Mouse (Mus musculus) heart, embryonic 16.5 days (tissue): Measurements from ENCODE around the gene Gm5788. TPM values are rescaled to one million over a fixed set of nuclear protein-coding genes. Genes with fewer than 3 reads are reported as not detected.
"Not testable (repeated sequence)": the region's sequence is repeated elsewhere in the genome, so short reads cannot be mapped to it uniquely, and the experiment has no call there.

Source experiments
- ATAC-seq: fragments of 200-750 bp; cut with Nextera tagmentation; replicated peaks from 2 replicates; pipeline ENCODE4 v1.8.0; 2017; ENCODE audit warnings: moderate number of reproducible peaks; ENCODE audit not compliant: insufficient read depth, low FRiP score; ENCODE audit errors: extremely low read depth
- H3K27ac ChIP-seq: fragments of 300-500 bp; sonication (generic); 2 replicates; pipeline ENCODE4 v1.5.1; 2014; ENCODE audit warnings: mild to moderate bottlenecking, low read length, control low read depth, moderate library complexity
- H3K27me3 ChIP-seq: fragments of 300-500 bp; sonication (generic); 2 replicates; pipeline ENCODE4 v1.6.1; 2014; ENCODE audit warnings: low read length, mixed read lengths; ENCODE audit not compliant: control insufficient read depth, insufficient read depth
- H3K36me3 ChIP-seq: fragments of 300-500 bp; sonication (generic); 2 replicates; pipeline ENCODE4 v1.6.1; 2014; ENCODE audit not compliant: control insufficient read depth, insufficient read depth
- H3K4me1 ChIP-seq: fragments of 300-500 bp; sonication (generic); 2 replicates; pipeline ENCODE4 v1.6.1; 2014; ENCODE audit warnings: low read length, mixed read lengths; ENCODE audit not compliant: control insufficient read depth, insufficient read depth
- H3K4me2 ChIP-seq: fragments of 300-500 bp; sonication (generic); 2 replicates; pipeline ENCODE4 v1.6.1; 2014; ENCODE audit warnings: low read depth, mild to moderate bottlenecking, control low read depth, low read length
- H3K4me3 ChIP-seq: fragments of 300-500 bp; sonication (generic); 2 replicates; pipeline ENCODE4 v1.5.1; 2014; ENCODE audit warnings: mild to moderate bottlenecking, control low read depth, low read length
- H3K9ac ChIP-seq: fragments of 300-500 bp; sonication (generic); 2 replicates; pipeline ENCODE4 v1.6.1; 2014; ENCODE audit warnings: low read length, control low read depth
- H3K9me3 ChIP-seq: fragments of 300-500 bp; sonication (generic); replicated peaks from 2 replicates; pipeline ENCODE4 v1.6.1; 2016; ENCODE audit warnings: low read length; ENCODE audit not compliant: control insufficient read depth
- WGBS: fragments of 180-500 bp; shearing (Covaris S2); extraction: QIAGEN DNeasy Blood & Tissue Kit; methylation state at CpG from one replicate; pipeline ENCODE4 v1.1.7; 2014; 5-methylcytosine and 5-hydroxymethylcytosine counted together
- polyA plus RNA-seq: library from polyadenylated mRNA; unstranded; fragments of >200 nt; fragmentation: Nextera tagmentation; extraction: Ambion mirVana; gene quantifications from 2 replicates; pipeline ENCODE4 v1.2.1, GENCODE M21; 2015

The Gm5788 gene
- polyA plus RNA-seq = not detected in 2 replicates

DNA sequence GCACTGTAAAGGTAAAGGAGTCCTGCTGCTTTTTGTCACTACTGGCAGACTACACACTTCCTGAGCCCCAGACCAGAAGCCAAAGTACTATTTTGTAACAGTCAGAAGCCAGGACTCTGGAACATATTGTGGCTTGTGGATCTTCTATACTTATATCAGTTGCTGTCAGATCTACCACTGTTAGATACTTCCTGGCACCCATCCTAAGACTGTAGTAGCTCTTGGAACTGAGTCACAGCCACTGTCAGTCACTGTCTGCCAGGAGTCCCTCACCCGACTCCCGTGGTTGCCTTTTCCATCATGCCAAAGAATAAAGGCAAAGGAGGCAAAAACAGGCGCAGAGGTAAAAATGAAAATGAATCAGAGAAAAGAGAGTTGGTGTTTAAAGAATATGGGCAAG is at the start of gene Gm5788:
TSS of gene Gm5788 (plus strand) at position 301 of the 400 bp plus-strand sequence.
- not testable (repeated sequence) for H3K27me3 ChIP-seq, H3K27ac ChIP-seq, ATAC-seq, H3K36me3 ChIP-seq, H3K4me3 ChIP-seq, H3K9me3 ChIP-seq, H3K9ac ChIP-seq, H3K4me1 ChIP-seq, H3K4me2 ChIP-seq
- 79% methylated on average over 3 of the region's 3 CpGs for whole genome bisulfite sequencing

DNA sequence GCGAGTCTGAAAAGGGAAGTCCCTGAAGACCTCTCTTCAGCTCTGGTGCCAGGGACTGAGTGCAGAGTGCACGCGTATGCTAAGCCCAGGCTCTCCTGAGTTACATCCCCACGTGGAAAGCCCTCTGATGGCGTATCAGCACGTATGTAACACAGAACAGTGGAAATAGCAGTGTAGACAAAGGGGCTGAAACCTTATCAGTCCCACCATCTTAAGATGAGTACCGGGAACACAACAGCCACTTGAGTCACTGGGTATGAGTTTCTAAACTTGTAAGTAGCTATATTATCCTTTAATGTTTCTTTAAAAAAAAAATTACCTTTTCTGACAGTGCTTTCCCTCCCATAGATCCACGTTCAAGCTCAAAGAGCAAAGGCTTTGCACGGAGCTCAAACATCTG is 45.1 kb upstream of the Gm5788 start:
- H3K9me3 ChIP-seq = no peaks in the 10 kb centered on the region
- ATAC-seq = no peak
- no peak overlapping the region for H3K27ac ChIP-seq
- 85% methylated on average over 9 of the region's 9 CpGs for WGBS
- H3K9ac ChIP-seq = no peak overlapping the region
- peaks cover 2% of the 10 kb centered on the region; the same call in 1 of the 2 replicates for H3K4me1 ChIP-seq
- H3K36me3 ChIP-seq = peaks cover 65% of the 10 kb centered on the region
- no peaks in the 10 kb centered on the region for H3K27me3 ChIP-seq
- no peak overlapping the region for H3K4me2 ChIP-seq
- no peak overlapping the region for H3K4me3 ChIP-seq

DNA sequence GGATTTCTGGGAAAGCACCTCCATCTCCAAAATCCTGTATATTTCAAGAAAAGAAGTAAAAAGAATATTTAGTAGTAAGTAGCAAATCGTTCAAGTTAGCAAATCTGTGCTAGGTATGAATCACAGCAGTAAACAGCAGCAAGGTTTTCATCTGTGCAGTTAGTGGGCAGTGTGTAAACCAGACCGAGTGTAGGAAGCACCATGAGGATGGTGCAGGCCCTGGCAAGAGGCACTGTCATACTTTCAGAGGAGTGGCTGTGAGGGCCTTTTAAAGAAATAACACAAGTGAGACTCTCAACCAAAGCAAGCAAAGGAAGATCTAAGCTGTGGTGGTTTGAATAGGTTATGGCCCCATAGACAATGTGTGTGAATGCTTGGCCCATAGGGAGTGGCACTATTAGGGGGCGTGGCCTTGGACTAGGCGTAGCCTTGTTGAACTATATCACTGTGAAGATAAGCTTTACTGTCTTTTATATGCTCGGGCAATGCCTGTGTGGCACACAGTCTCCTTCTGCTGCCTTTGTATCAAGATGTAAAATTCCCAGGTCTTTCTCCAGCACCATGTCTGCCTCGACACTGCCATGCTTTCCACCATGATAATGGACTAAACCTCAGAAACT is 29.7 kb upstream of the Gm5788 start:
- H3K4me1 ChIP-seq = no peaks in the 10 kb centered on the region
- H3K9me3 ChIP-seq = no peaks in the 10 kb centered on the region
- peaks cover 45% of the 10 kb centered on the region for H3K36me3 ChIP-seq
- no peaks in the 10 kb centered on the region for H3K27me3 ChIP-seq
- WGBS = 82% methylated on average over 6 of the region's 6 CpGs
- H3K27ac ChIP-seq = no peak overlapping the region
- H3K4me3 ChIP-seq = no peak overlapping the region
- no peak overlapping the region for H3K9ac ChIP-seq
- H3K4me2 ChIP-seq = no peak overlapping the region
- no peak; the same call in 1 of the 2 replicates for ATAC-seq

DNA sequence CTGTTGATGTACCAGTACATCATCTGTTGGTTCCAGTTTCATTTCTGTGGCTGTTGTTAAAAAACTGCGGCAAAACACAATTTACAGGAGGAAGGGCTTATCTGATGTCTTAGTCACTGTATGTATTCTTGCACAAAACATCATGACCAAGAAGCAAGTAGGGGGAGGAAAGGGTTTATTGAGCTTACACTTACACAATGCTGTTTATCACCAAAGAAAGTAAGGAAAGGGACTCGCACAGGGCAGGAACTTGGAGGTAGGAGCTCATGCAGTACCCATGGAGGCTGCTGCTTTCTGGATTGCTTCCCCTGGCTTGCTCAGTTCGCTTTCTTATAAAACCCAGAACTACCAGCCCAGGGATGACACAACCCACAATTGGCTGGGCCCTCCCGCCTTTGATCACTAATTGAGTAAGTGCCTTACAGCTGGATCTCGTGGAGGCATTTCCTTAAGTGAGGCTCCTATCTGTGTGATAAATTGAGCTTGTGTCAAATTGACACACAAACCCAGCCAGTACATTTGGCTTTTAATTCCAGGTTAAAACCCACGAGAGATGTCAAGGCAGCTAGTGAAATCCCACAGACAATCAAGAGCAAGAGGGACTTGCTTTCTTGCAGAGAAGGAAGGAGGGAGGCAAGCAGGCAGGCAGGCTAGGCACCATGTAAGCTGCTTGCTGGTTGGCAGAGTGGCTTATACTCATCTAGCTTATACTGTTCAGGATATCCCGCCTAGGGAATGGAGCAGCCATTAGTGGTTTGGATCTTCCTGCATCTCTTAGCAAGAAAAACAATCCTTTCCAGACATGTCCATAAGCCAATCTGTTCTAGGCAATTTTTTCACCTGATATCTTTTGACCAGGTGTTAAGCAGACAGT is 24.0 kb upstream of the Gm5788 start:
- H3K27me3 ChIP-seq = no peaks in the 10 kb centered on the region
- no peak overlapping the region for H3K27ac ChIP-seq
- no peaks in the 10 kb centered on the region for H3K9me3 ChIP-seq
- H3K9ac ChIP-seq = peak overlapping the region; percentile 96
- no peak for ATAC-seq
- peak overlapping the region; percentile 80 for H3K4me2 ChIP-seq
- H3K4me1 ChIP-seq = peaks cover 10% of the 10 kb centered on the region
- H3K4me3 ChIP-seq = peak overlapping the region; percentile 79
- WGBS = 63% methylated on average over 7 of the region's 7 CpGs
- H3K36me3 ChIP-seq = peaks cover 14% of the 10 kb centered on the region

DNA sequence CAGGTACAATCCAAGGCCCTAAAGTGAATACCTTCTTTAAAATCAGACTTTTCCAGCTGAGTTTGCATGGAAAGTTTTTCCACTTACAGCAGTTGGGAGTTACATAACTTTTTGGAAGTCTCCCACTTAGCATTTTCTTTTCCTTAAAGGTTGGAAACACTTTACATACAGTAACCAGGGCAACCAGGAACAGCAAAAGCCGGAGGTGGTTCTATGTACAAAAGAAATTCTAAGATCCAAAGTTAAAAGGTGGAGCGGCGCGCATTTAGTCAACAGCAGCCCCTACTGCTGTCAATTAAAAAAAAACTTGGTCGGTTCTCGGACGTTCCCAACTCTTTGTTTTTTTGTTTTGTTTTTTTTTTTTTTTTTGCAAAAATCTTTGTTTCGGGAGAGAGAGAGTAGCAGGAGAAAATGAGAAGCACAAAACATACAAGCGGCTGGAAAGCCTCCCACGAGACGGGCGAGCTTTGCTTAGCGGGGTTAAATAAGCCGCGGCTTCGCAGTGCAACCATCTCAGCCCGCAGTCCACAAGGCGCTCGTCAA is 23.0 kb upstream of the Gm5788 start:
- Histone ChIP-seq H3K4me1 (peaks cover 10% of the 10 kb centered on the region), H3K4me3 (peak overlapping the region; percentile 79), H3K4me2 (peak overlapping the region; percentile 80), H3K9ac (peak overlapping the region; percentile 96), H3K36me3 (peaks cover 12% of the 10 kb centered on the region), H3K27ac (peak overlapping the region; percentile 85), H3K9me3 (no peaks in the 10 kb centered on the region), H3K27me3 (no peaks in the 10 kb centered on the region)
- 0% methylated on average over 19 of the region's 19 CpGs for WGBS
- ATAC-seq = no peak

DNA sequence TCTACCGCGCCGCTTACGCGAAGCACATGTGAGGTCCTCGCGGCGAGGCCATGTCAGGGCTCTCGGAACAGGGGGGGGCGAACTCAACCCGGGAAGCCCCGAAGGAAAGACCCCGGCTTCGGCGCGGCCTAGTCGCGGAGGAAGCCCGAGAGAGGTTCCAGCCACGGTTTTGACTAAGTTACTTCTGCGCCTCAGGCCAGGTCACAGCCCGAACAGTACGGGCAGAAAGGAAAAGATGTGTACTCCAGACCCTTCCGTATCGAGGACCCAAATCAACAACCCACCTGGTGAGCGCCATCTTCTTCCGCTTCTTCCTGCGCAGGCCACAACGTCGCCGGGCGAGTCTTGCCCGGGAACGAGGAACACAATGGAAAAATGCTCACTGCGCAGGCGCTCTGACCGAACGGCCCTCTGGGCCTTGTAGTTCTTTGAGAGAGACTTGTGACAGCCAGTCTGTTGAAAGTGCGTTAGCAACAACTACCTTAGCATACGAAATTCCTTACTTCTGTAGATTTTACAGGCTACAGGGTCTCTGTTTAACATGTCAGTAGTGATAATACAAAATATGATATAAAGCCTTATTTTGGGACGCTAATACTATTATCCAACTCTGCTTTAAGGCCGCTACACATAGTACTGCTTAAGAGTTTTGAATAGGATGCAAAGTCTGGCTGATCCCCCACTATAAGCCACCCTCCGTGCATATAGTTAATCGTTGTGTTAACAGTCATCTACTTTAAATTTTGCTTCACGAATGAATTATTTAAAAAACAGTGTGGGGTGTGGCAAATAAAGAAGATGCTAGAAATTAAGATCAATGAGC is 22.3 kb upstream of the Gm5788 start, which contains the start of gene Snw1:
TSS of gene Snw1 (minus strand) at position 311 of the 823 bp plus-strand sequence.
- peak within 1 kb of the TSS; percentile 79 for H3K4me3 ChIP-seq
- H3K27me3 ChIP-seq = no peaks in the 10 kb centered on the region
- WGBS = 3% methylated on average over 45 of the region's 45 CpGs
- H3K4me2 ChIP-seq = peak within 1 kb of the TSS; percentile 80
- H3K36me3 ChIP-seq = peaks cover 10% of the 10 kb centered on the region
- H3K9ac ChIP-seq = peak within 1 kb of the TSS; percentile 96
- peak; percentile 97 for ATAC-seq
- H3K9me3 ChIP-seq = no peaks in the 10 kb centered on the region
- peaks cover 10% of the 10 kb centered on the region for H3K4me1 ChIP-seq
- H3K27ac ChIP-seq = peak within 1 kb of the TSS; percentile 85

DNA sequence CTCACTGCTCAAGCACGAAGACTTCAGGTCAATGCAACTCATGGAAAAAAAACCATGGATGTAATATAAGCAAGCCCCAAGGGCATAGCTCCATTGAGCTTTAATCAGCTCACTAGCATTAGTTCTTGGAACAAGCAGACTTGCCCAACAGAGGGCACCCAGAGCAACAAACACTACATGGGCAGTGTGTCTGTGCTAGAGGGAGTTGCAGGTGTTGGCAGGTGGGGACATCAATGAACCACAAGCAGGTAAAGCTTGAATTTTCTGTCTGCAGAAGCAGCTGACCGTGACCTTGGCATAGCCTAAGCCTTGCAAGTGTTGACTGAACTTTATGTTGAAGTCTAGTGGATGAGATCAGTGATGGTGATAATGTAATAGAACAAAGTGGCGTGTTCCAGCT is 19.8 kb upstream of the Gm5788 start:
- no peaks in the 10 kb centered on the region for H3K9me3 ChIP-seq
- H3K4me1 ChIP-seq = peaks cover 10% of the 10 kb centered on the region
- H3K27ac ChIP-seq = no peak overlapping the region
- no peak for ATAC-seq
- 69% methylated on average over 3 of the region's 3 CpGs for WGBS
- no peak overlapping the region for H3K4me3 ChIP-seq
- H3K27me3 ChIP-seq = no peaks in the 10 kb centered on the region
- no peak overlapping the region for H3K9ac ChIP-seq
- no peaks in the 10 kb centered on the region for H3K36me3 ChIP-seq
- no peak overlapping the region for H3K4me2 ChIP-seq

DNA sequence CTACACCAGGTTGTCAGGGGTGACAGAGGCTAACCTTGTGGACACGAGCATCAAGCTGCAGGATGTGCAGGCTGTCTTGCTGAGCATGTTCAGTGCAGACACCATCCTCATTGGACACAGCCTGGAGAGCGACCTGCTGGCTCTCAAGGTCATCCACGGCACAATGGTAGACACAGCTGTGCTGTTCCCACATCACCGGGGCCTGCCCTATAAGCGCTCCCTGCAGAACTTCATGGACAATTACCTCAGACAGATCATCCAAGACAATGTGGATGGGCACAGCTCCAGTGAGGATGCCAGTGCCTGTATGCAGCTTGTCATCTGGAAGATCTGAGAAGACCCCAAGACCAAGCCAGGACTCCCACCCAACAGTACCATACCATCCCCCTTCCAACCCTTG is 12.0 kb upstream of the Gm5788 start:
- ATAC-seq, H3K9me3 ChIP-seq, H3K27ac ChIP-seq, H3K27me3 ChIP-seq, H3K36me3 ChIP-seq, H3K9ac ChIP-seq, H3K4me1 ChIP-seq, H3K4me3 ChIP-seq, H3K4me2 ChIP-seq: not testable (repeated sequence)
- WGBS = 82% methylated on average over 5 of the region's 5 CpGs
